Mouse (Mus musculus) midbrain, embryonic 16.5 days (tissue): ENCODE results near the gene Cyfip2. TPM values are rescaled to one million over a fixed set of nuclear protein-coding genes. Genes with fewer than 3 reads are reported as not detected.
A peak's percentile ranks its signal among the peaks of the same experiment; 100 is the strongest.

Experiments used
- ATAC-seq: fragments of 200-750 bp; cut with Nextera tagmentation; 2 replicates; pipeline ENCODE4 v1.8.0; 2017; ENCODE audit warnings: moderate TSS enrichment
- H3K27ac ChIP-seq: fragments of 300-500 bp; sonication (generic); 2 replicates; pipeline ENCODE4 v1.5.1; 2014; ENCODE audit warnings: mild to moderate bottlenecking, low read length, mixed read lengths
- H3K27me3 ChIP-seq: fragments of 300-500 bp; sonication (generic); 2 replicates; pipeline ENCODE4 v1.6.1; 2014; ENCODE audit warnings: low read depth, low read length, mixed read lengths; ENCODE audit not compliant: control insufficient read depth, insufficient read depth
- H3K36me3 ChIP-seq: fragments of 300-500 bp; sonication (generic); 2 replicates; pipeline ENCODE4 v1.6.1; 2014; ENCODE audit warnings: mild to moderate bottlenecking, low read length, moderate library complexity, mixed read lengths; ENCODE audit not compliant: control insufficient read depth, insufficient read depth
- H3K4me1 ChIP-seq: fragments of 300-500 bp; sonication (generic); 2 replicates; pipeline ENCODE4 v1.6.1; 2014; ENCODE audit warnings: mild to moderate bottlenecking, low read length, mixed read lengths; ENCODE audit not compliant: control insufficient read depth, insufficient read depth
- H3K4me2 ChIP-seq: fragments of 300-500 bp; sonication (generic); 2 replicates; pipeline ENCODE4 v1.6.1; 2014; ENCODE audit warnings: mild to moderate bottlenecking, low read length, mixed read lengths
- H3K4me3 ChIP-seq: fragments of 300-500 bp; sonication (generic); 2 replicates; pipeline ENCODE4 v1.5.1; 2014; ENCODE audit warnings: low read depth, mild to moderate bottlenecking, low read length, moderate library complexity, mixed read lengths
- H3K9ac ChIP-seq: fragments of 300-500 bp; sonication (generic); 2 replicates; pipeline ENCODE4 v1.6.1; 2014; ENCODE audit warnings: low read depth, low read length, mixed read lengths
- H3K9me3 ChIP-seq: fragments of 300-500 bp; sonication (generic); replicated peaks from 2 replicates; pipeline ENCODE4 v1.6.1; 2014; ENCODE audit warnings: mild to moderate bottlenecking, low read length, mixed read lengths; ENCODE audit not compliant: control insufficient read depth, poor library complexity, severe bottlenecking
- WGBS: fragments of 180-500 bp; shearing (Covaris S2); extraction: QIAGEN DNeasy Blood & Tissue Kit; methylation state at CpG from one replicate; pipeline ENCODE4 v1.1.7; 2014; 5-methylcytosine and 5-hydroxymethylcytosine counted together
- polyA plus RNA-seq: library from polyadenylated mRNA; unstranded; fragments of >200 nt; fragmentation: Nextera tagmentation; extraction: Ambion mirVana; gene quantifications from 2 replicates; pipeline ENCODE4 v1.2.1, GENCODE M21; 2015

The Cyfip2 gene
- polyA plus RNA-seq, 1 experiment from 2014 or later, result 98.9 TPM

DNA sequence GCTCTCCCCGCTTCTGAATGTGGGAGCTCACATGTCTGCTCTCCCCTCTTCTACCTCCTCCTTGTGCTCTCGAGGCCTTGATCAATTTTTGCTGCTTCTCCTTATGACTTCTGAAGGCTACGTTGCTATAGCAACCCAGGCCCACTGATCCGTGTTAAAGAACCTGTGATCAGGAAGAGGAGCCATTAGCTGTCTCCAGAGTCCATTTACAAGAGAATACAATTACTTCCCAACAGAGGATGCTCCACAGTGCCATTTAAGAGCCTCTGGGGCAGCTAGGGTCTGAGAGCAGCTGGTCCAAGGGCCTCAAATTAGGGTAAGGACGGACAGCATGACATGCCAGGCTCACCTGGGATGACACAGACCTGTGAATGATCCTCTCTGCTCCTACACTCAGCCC is 94.1 kb downstream of the Cyfip2 start:
- H3K4me1 ChIP-seq, result peaks cover 39% of the 10 kb centered on the region
- H3K9ac ChIP-seq, result peak overlapping the region; percentile 44; the same call in 1 of the 2 replicates
- no peak overlapping the region; the same call in 1 of the 2 replicates for H3K4me2 ChIP-seq
- H3K36me3 ChIP-seq, result peaks cover 14% of the 10 kb centered on the region; the same call in 1 of the 2 replicates
- H3K4me3 ChIP-seq, result no peak overlapping the region
- peak overlapping the region; percentile 93 for H3K27ac ChIP-seq
- ATAC-seq, result peak; percentile 79
- no peaks in the 10 kb centered on the region for H3K9me3 ChIP-seq
- H3K27me3 ChIP-seq, result no peaks in the 10 kb centered on the region
- WGBS, result 10% methylated on average over 5 of the region's 5 CpGs

- WGBS, result 78% methylated on average over 9 of the region's 9 CpGs
- Histone ChIP-seq H3K9ac (no peak overlapping the region), H3K27me3 (no peaks in the 10 kb centered on the region), H3K27ac (peak overlapping the region; percentile 93), H3K9me3 (no peaks in the 10 kb centered on the region), H3K4me3 (no peak overlapping the region), H3K4me1 (peaks cover 39% of the 10 kb centered on the region), H3K36me3 (peaks cover 14% of the 10 kb centered on the region; the same call in 1 of the 2 replicates), H3K4me2 (no peak overlapping the region)
- ATAC-seq, result no peak
These were observed 95.0 kb downstream of the Cyfip2 start for GRCm38 (mm10) chr11:46217686-46218085.

GRCm38 (mm10) chr11:46216669-46217068 is 96.0 kb downstream of the Cyfip2 start:
- H3K4me3 ChIP-seq, result no peak overlapping the region
- no peak overlapping the region for H3K9ac ChIP-seq
- no peaks in the 10 kb centered on the region for H3K27me3 ChIP-seq
- ATAC-seq, result no peak
- H3K36me3 ChIP-seq, result peaks cover 6% of the 10 kb centered on the region; the same call in 1 of the 2 replicates
- 74% methylated on average over 7 of the region's 7 CpGs for WGBS
- no peak overlapping the region for H3K27ac ChIP-seq
- no peaks in the 10 kb centered on the region for H3K9me3 ChIP-seq
- H3K4me1 ChIP-seq, result peaks cover 39% of the 10 kb centered on the region
- H3K4me2 ChIP-seq, result no peak overlapping the region

DNA sequence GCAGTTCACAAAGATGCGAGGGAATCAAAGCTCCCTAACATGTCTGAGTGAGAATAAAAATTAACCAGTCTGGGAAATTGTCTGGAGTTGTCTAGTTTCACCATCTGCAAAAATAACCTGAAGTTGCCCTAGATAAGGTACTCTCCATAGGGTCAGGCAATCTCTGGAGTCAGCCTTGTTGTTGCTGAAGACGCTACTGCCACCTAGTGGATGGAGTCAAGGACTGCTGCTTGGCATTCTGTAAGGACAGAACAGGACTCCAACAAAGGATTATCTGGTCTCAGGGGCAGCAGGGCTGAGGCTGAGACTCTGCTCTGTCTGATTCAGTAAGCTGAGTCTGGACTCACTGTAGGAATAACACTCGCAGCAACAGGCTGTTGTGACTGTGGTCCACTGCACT is 97.3 kb downstream of the Cyfip2 start:
- no peak overlapping the region for H3K9ac ChIP-seq
- peak overlapping the region; percentile 75 for H3K27ac ChIP-seq
- peaks cover 2% of the 10 kb centered on the region; the same call in 1 of the 2 replicates for H3K36me3 ChIP-seq
- H3K4me3 ChIP-seq, result no peak overlapping the region
- no peak overlapping the region for H3K4me2 ChIP-seq
- H3K27me3 ChIP-seq, result no peaks in the 10 kb centered on the region
- H3K9me3 ChIP-seq, result no peaks in the 10 kb centered on the region
- peaks cover 37% of the 10 kb centered on the region for H3K4me1 ChIP-seq
- WGBS, result 16% methylated on average over 3 of the region's 3 CpGs
- peak; percentile 40 for ATAC-seq

GRCm38 (mm10) chr11:46214368-46215230 is 98.1 kb downstream of the Cyfip2 start:
- Histone ChIP-seq H3K27me3 (no peaks in the 10 kb centered on the region), H3K36me3 (peaks cover 2% of the 10 kb centered on the region; the same call in 1 of the 2 replicates), H3K9ac (peak overlapping the region; percentile 8; the same call in 1 of the 2 replicates), H3K9me3 (no peaks in the 10 kb centered on the region), H3K4me1 (peaks cover 29% of the 10 kb centered on the region), H3K27ac (peak overlapping the region; percentile 63), H3K4me2 (no peak overlapping the region), H3K4me3 (no peak overlapping the region)
- ATAC-seq, result no peak
- WGBS, result 79% methylated on average over 14 of the region's 14 CpGs

- WGBS, result 85% methylated on average over 5 of the region's 5 CpGs
These were observed 98.8 kb downstream of the Cyfip2 start for GRCm38 (mm10) chr11:46213844-46214243.

GRCm38 (mm10) chr11:46211858-46212257 is 100.8 kb downstream of the Cyfip2 start:
- Histone ChIP-seq H3K4me3 (no peak overlapping the region), H3K4me2 (no peak overlapping the region), H3K9ac (no peak overlapping the region), H3K27me3 (no peaks in the 10 kb centered on the region), H3K4me1 (peaks cover 8% of the 10 kb centered on the region), H3K36me3 (peaks cover 14% of the 10 kb centered on the region), H3K9me3 (no peaks in the 10 kb centered on the region), H3K27ac (no peak overlapping the region)
- ATAC-seq, result no peak
- WGBS, result 23% methylated on average over 3 of the region's 3 CpGs

More at GRCm38 (mm10) chr11:46213844-46214243, 98.8 kb downstream of the Cyfip2 start:
- H3K27me3 ChIP-seq, result no peaks in the 10 kb centered on the region
- peak overlapping the region; percentile 38; the same call in 1 of the 2 replicates for H3K27ac ChIP-seq
- H3K4me1 ChIP-seq, result peaks cover 22% of the 10 kb centered on the region
- H3K9me3 ChIP-seq, result no peaks in the 10 kb centered on the region
- no peak for ATAC-seq
- H3K36me3 ChIP-seq, result peaks cover 2% of the 10 kb centered on the region; the same call in 1 of the 2 replicates
- no peak overlapping the region for H3K9ac ChIP-seq
- no peak overlapping the region for H3K4me2 ChIP-seq
- H3K4me3 ChIP-seq, result no peak overlapping the region

- Histone ChIP-seq H3K4me1 (peaks cover 1% of the 10 kb centered on the region), H3K9ac (no peak overlapping the region), H3K36me3 (peaks cover 31% of the 10 kb centered on the region), H3K27me3 (no peaks in the 10 kb centered on the region), H3K27ac (no peak overlapping the region), H3K4me3 (no peak overlapping the region), H3K4me2 (no peak overlapping the region), H3K9me3 (no peaks in the 10 kb centered on the region)
- WGBS, result 44% methylated on average over 2 of the region's 2 CpGs
- ATAC-seq, result no peak
These were observed 102.8 kb downstream of the Cyfip2 start for GRCm38 (mm10) chr11:46209884-46210283.
